Mouse (Mus musculus) MEL (cell line): ENCODE data around the gene Polr1d.

ENCODE experiments used
- BHLHE40 ChIP-seq: IDR thresholded peaks from 2 replicates; pipeline ENCODE4 v1.6.1; 2012; ENCODE audit warnings: low read depth, mild to moderate bottlenecking, inconsistent platforms, low read length, improper control_type of control experiment, borderline replicate concordance
- CTCF ChIP-seq, 3 experiments: IDR thresholded peaks in 2 of 3; conservative IDR thresholded peaks in 1 of 3; 2 replicates each; pipeline ENCODE4 v1.5.1; 2011 to 2012; ENCODE audit warnings: low read length in 3 of 3, low read depth in 2 of 3, mild to moderate bottlenecking in 2 of 3, improper control_type of control experiment in 1 of 3, inconsistent platforms in 1 of 3, mixed read lengths in 1 of 3, moderate library complexity in 1 of 3; ENCODE audit not compliant: control insufficient read depth in 1 of 3, insufficient read depth in 1 of 3, poor library complexity in 1 of 3, severe bottlenecking in 1 of 3
- E2F4 ChIP-seq: IDR thresholded peaks from 2 replicates; pipeline ENCODE4 v1.6.1; 2011; ENCODE audit warnings: low read depth, low read length, improper control_type of control experiment, borderline replicate concordance
- EP300 ChIP-seq, 2 experiments: IDR thresholded peaks; 2 replicates each; pipeline ENCODE4 v1.6.1; 2011; ENCODE audit warnings: improper control_type of control experiment in 2 of 2, low read length in 2 of 2, low read depth in 1 of 2, mild to moderate bottlenecking in 1 of 2
- POLR2A ChIP-seq, 2 experiments: IDR thresholded peaks; 2 replicates each; pipeline ENCODE4 v1.6.1; 2011 to 2012; ENCODE audit warnings: low read length in 2 of 2, mild to moderate bottlenecking in 2 of 2, control low read depth in 1 of 2, improper control_type of control experiment in 1 of 2, low read depth in 1 of 2, moderate library complexity in 1 of 2; ENCODE audit not compliant: control insufficient read depth in 1 of 2, insufficient read depth in 1 of 2, poor library complexity in 1 of 2

DNA sequence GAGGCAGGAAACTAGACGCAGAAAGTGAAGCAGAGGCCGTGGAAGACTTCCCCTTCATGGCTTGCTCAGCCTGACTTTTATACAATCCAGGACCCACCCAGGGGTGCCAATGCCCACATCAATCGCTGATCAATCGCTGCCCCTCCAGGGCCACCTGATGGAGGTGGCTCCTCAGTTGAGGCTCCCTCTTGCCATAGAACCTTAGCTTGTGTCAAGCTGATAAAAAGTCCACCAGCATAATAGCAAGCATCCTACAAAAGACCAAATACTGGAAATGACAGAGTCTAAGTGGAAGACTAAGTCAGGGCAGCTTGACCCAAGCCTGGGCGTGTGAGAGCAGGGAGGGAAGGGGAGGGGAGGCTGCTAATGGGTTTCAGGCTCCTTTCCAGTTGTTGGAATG lies 40.2 kb upstream of the Polr1d start:
- TF ChIP-seq CTCF (IDR thresholded peaks at IDR 0.05 in 2 of 3, conservative IDR thresholded peaks at IDR 0.05 in 1 of 3; ENCODE audit: control insufficient read depth in 1 of 3, insufficient read depth in 1 of 3, low read depth in 2 of 3, low read length in 3 of 3, poor library complexity in 1 of 3, severe bottlenecking in 1 of 3), result no peak
- no peak for TF ChIP-seq EP300 (IDR thresholded peaks at IDR 0.05; ENCODE audit: low read depth in 1 of 2, low read length in 2 of 2)
- TF ChIP-seq BHLHE40, result no peak
- no peak for TF ChIP-seq E2F4
- no peak for TF ChIP-seq POLR2A (IDR thresholded peaks at IDR 0.05; ENCODE audit: control insufficient read depth in 1 of 2, insufficient read depth in 1 of 2, low read depth in 1 of 2, low read length in 2 of 2, poor library complexity in 1 of 2)
